ENCODE assay signal across 13 mouse cellular contexts in the genomic region with DNA sequence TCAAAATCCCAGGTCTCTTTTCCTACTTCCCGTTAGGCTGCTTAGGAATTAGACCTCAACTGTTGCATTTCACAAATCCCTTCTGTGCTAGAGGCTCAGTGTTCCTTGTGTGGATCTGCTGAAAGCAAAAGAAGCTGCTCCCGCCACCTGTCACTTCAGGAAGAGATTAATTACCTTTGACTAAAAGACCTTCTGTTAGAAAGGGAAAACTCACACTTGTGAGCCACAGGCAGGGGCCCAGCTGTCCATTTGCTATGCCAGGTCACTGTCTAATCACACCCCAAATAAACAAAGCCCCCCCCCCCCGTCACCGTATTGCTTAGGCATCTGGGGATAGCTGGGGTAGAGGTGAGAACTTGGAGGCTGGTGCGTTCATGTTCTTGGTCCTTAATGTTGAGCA.
DNase-seq lines count a peak whose midpoint lies in the region; ATAC-seq and TF ChIP-seq lines count a peak whose summit lies in the region.
"Had no signal": no experiment of that assay in that cellular context is flagged by ENCODE, and none has a peak within 500 bp of the region (broad histone marks: within the 10 kb centered on the region; RNA-seq: fewer than 3 reads in every experiment).

No protein-coding gene starts in this region.

- H3K36me3 ChIP-seq in forebrain, embryonic 14.5 days (ENCODE audit: control insufficient read depth, insufficient read depth, low read length) = no peaks in the 10 kb centered on the region
- H3K36me3 ChIP-seq in forebrain, embryonic 15.5 days = no peaks in the 10 kb centered on the region
- H3K36me3 ChIP-seq in intestine, embryonic 16.5 days (ENCODE audit: control insufficient read depth, insufficient read depth, low read length) = no peaks in the 10 kb centered on the region
- H3K36me3 ChIP-seq: G1E had no signal

- no peak for TF ChIP-seq POLR2A in brain, embryonic 14.5 days (IDR thresholded peaks at IDR 0.05; ENCODE audit: borderline replicate concordance, extremely low read depth, insufficient read depth, insufficient read length, poor library complexity, severe bottlenecking)

- H3K4me1 ChIP-seq in forebrain, embryonic 14.5 days (ENCODE audit: control insufficient read depth, insufficient read depth, low read length) = peaks cover 3% of the 10 kb centered on the region; the same call in 1 of the 2 replicates
- 0 out of 2 replicates have a peak, but pooled peaks cover 2% of the 10 kb centered on the region for H3K4me1 ChIP-seq in forebrain, embryonic 15.5 days
- no peaks in the 10 kb centered on the region for H3K4me1 ChIP-seq in intestine, embryonic 16.5 days (ENCODE audit: control insufficient read depth, insufficient read depth, low read length)

- WGBS in forebrain, embryonic 14.5 days = 22% methylated on average over 5 of the region's 5 CpGs
- 9% methylated on average over 5 of the region's 5 CpGs for WGBS in forebrain, embryonic 15.5 days
- 20% methylated on average over 5 of the region's 5 CpGs for WGBS in intestine, embryonic 16.5 days

- H3K4me2 ChIP-seq in forebrain, embryonic 14.5 days (ENCODE audit: low read length) = no peak overlapping the region
- no peak overlapping the region for H3K4me2 ChIP-seq in forebrain, embryonic 15.5 days (replicated peaks)
- H3K4me2 ChIP-seq in intestine, embryonic 16.5 days (ENCODE audit: low read depth, low read length) = no peak overlapping the region

- peak; percentile 46 for ATAC-seq in forebrain, embryonic 14.5 days
- no peak for ATAC-seq in forebrain, embryonic 15.5 days (replicated peaks)
- no peak for ATAC-seq in intestine, embryonic 16.5 days

- H3K9ac ChIP-seq in forebrain, embryonic 14.5 days (ENCODE audit: low read length) = no peak overlapping the region
- H3K9ac ChIP-seq in forebrain, embryonic 15.5 days (replicated peaks) = no peak overlapping the region
- no peak overlapping the region for H3K9ac ChIP-seq in intestine, embryonic 16.5 days (ENCODE audit: low read depth, low read length)
- H3K9ac ChIP-seq: liver, embryonic 14.5 days had no signal

- DNase-seq in forebrain, embryonic 14.5 days (ENCODE audit: low spot score) = peak; percentile 69
- peak; percentile 79 for DNase-seq in brain, embryonic 14.5 days (ENCODE audit: low read depth)
- DNase-seq in embryo, embryonic 10 days (ENCODE audit: low spot score) = peak; percentile 51
- peak; percentile 64 for DNase-seq in mesoderm, embryonic 11.5 days (ENCODE audit: low read depth, low spot score)
- DNase-seq in ovary, postnatal 14 days (ENCODE audit: low spot score) = no peak
- DNase-seq in left cerebral cortex, adult 11 months (ENCODE audit: low spot score) = no peak
- DNase-seq: heart, postnatal 36 days had no signal

- H3K4me3 ChIP-seq in forebrain, embryonic 14.5 days (ENCODE audit: low read depth, low read length) = no peak overlapping the region
- no peak overlapping the region for H3K4me3 ChIP-seq in forebrain, embryonic 15.5 days
- no peak overlapping the region for H3K4me3 ChIP-seq in intestine, embryonic 16.5 days (ENCODE audit: low read length)
- H3K4me3 ChIP-seq: left cerebral cortex, adult 2 months had no signal

- no peaks in the 10 kb centered on the region for H3K27me3 ChIP-seq in forebrain, embryonic 14.5 days (replicated peaks; ENCODE audit: control insufficient read depth, insufficient read depth, low read length)
- no peaks in the 10 kb centered on the region for H3K27me3 ChIP-seq in forebrain, embryonic 15.5 days
- H3K27me3 ChIP-seq in intestine, embryonic 16.5 days (replicated peaks; ENCODE audit: control insufficient read depth, insufficient read depth, low read length) = no peaks in the 10 kb centered on the region

- no peak for TF ChIP-seq CTCF in brain, embryonic 14.5 days (IDR thresholded peaks at IDR 0.05; ENCODE audit: borderline replicate concordance, extremely low read depth, insufficient read depth, insufficient read length)

- no peaks in the 10 kb centered on the region for H3K9me3 ChIP-seq in forebrain, embryonic 14.5 days (replicated peaks; ENCODE audit: control insufficient read depth, low read length)
- H3K9me3 ChIP-seq in forebrain, embryonic 15.5 days = no peaks in the 10 kb centered on the region
- H3K9me3 ChIP-seq in intestine, embryonic 16.5 days (ENCODE audit: control insufficient read depth, low read length) = no peaks in the 10 kb centered on the region

- H3K27ac ChIP-seq in forebrain, embryonic 14.5 days (ENCODE audit: low read depth, low read length) = no peak overlapping the region
- no peak overlapping the region for H3K27ac ChIP-seq in forebrain, embryonic 15.5 days (replicated peaks)
- H3K27ac ChIP-seq in intestine, embryonic 16.5 days (ENCODE audit: low read length) = no peak overlapping the region
- H3K27ac ChIP-seq: left cerebral cortex, adult 2 months; liver, embryonic 14.5 days; macrophage had no signal

Comparison
In these comparisons a context has a peak if more than half of its experiments do, and no peak if none do; other contexts are left out.
1. DNase-seq: peak in forebrain, embryonic 14.5 days (single experiment), brain, embryonic 14.5 days (single experiment), embryo, embryonic 10 days (single experiment) and mesoderm, embryonic 11.5 days (single experiment); none in ovary, postnatal 14 days (single experiment) and left cerebral cortex, adult 11 months (single experiment).